Mouse (Mus musculus): ENCODE results near the gene Hist2h2aa2.

Gene Hist2h2aa2

GRCm38 (mm10) chr3:96196437-96197128 is 43.5 kb downstream of the Hist2h2aa2 start:
- no peak for DNase-seq

- DNase-seq, result no peak
Observed at GRCm38 (mm10) chr3:96195616-96196313, 44.3 kb downstream of the Hist2h2aa2 start.

DNA sequence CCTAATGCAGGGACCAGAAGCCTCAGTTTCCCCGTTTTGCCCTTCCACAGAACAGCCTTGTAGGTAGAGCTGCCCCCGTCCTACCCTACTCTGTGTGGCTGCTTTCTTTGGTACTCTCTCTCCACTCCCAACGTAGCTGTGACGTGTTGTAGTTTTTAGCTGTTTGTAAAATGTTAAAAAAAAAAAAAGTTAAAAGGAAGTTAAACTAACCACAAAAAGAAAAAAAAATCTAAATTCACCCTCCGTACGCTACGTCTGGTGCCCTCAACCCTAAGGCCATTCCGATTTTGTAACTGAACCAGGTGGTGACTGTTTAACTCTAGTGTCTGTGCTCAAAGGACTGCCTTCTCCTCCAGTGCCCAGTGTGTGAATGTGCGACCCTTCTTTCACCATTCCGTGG is 45.1 kb downstream of the Hist2h2aa2 start:
- DNase-seq, result no peak

DNA sequence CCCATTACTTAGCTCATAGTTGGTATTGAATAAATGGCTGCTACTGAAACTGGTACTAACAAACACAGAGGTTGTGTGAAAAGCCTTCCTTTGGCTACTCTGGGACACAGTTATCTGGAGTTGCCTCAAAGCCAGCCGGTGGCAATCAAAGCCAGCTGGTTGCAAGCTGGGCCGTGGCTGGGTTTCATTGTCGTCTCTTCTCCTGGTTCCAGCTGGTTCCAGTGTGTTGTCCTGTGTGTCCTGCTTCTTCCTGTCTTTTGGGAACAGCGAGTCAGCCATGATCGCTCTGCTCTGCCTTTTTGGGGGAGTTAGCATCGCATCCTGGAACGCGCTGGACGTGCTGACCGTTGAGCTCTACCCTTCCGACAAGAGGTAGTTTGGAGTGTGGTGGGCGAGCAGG is 47.1 kb downstream of the Hist2h2aa2 start:
- DNase-seq, result no peak

All from lung, postnatal 36 days (tissue).